In the genomic region with DNA sequence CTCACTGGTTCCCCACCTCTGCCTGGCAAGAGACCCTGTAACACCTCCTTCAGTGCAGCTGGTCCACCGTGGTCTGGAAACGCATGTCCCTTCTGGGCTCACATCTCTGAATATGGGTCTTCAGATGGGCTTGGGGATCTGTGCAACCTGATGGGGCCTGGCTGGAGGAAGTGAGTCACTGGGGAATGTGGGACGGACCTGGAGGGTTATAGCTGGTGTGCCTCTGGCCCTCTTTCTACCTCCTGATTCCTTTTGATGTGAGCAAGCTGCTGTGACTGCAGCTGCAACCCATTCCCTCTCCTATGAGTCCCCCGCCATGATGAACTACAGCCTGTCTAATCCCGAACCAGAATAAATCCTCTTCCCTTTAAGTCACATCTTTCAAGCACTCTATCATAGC, we compare ENCODE assay signal across 23 mouse cellular contexts.
DNase-seq lines count a peak whose midpoint lies in the region; ATAC-seq and TF ChIP-seq lines count a peak whose summit lies in the region.
"Had no signal": no experiment of that assay in that cellular context is flagged by ENCODE, and none has a peak within 500 bp of the region (broad histone marks: within the 10 kb centered on the region; RNA-seq: fewer than 3 reads in every experiment).

No protein-coding gene starts in this region.

- H3K9me3 ChIP-seq in midbrain, embryonic 10.5 days (replicated peaks): no peaks in the 10 kb centered on the region
- no peaks in the 10 kb centered on the region for H3K9me3 ChIP-seq in midbrain, postnatal 0 days (ENCODE audit: low read length)
- no peaks in the 10 kb centered on the region for H3K9me3 ChIP-seq in hindbrain, embryonic 13.5 days
- no peaks in the 10 kb centered on the region for H3K9me3 ChIP-seq in stomach, postnatal 0 days (ENCODE audit: control insufficient read depth, low read length)
- H3K9me3 ChIP-seq in forebrain, embryonic 11.5 days (ENCODE audit: control insufficient read depth, low read length): no peaks in the 10 kb centered on the region
- H3K9me3 ChIP-seq: embryonic facial prominence, embryonic 15.5 days; forebrain, embryonic 13.5 days; limb, embryonic 13.5 days; stomach, embryonic 15.5 days had no signal

- H3K4me2 ChIP-seq in midbrain, postnatal 0 days (ENCODE audit: low read depth, low read length, poor library complexity, severe bottlenecking): no peak overlapping the region
- no peak overlapping the region for H3K4me2 ChIP-seq in hindbrain, embryonic 13.5 days
- H3K4me2 ChIP-seq in stomach, postnatal 0 days (replicated peaks; ENCODE audit: low read depth): no peak overlapping the region
- H3K4me2 ChIP-seq in forebrain, embryonic 11.5 days (ENCODE audit: low read depth, low read length, severe bottlenecking): no peak overlapping the region
- H3K4me2 ChIP-seq: embryonic facial prominence, embryonic 15.5 days; forebrain, embryonic 13.5 days; limb, embryonic 13.5 days; stomach, embryonic 15.5 days had no signal

- no peak overlapping the region for H3K4me3 ChIP-seq in midbrain, embryonic 10.5 days
- H3K4me3 ChIP-seq in midbrain, postnatal 0 days (ENCODE audit: low read depth, low read length): no peak overlapping the region
- H3K4me3 ChIP-seq in hindbrain, embryonic 13.5 days: no peak overlapping the region
- H3K4me3 ChIP-seq in stomach, postnatal 0 days (ENCODE audit: low read depth, low read length): no peak overlapping the region
- no peak overlapping the region for H3K4me3 ChIP-seq in forebrain, embryonic 11.5 days (ENCODE audit: low read depth, low read length)
- H3K4me3 ChIP-seq: embryonic facial prominence, embryonic 15.5 days; forebrain, embryonic 13.5 days; limb, embryonic 13.5 days; stomach, embryonic 15.5 days had no signal

- DNase-seq in embryo, embryonic 10.5 days (ENCODE audit: low spot score): peak; percentile 7
- DNase-seq in embryo, embryonic 11 days: no peak
- no peak for DNase-seq in midbrain, embryonic 10.5 days (ENCODE audit: low spot score)
- DNase-seq in midbrain, postnatal 0 days (ENCODE audit: low spot score): no peak
- DNase-seq in stomach, postnatal 0 days (ENCODE audit: low spot score): no peak
- no peak for DNase-seq in cerebellum, postnatal 25 days
- no peak for DNase-seq in forebrain, embryonic 11.5 days (ENCODE audit: low spot score)
- DNase-seq: adrenal gland, postnatal 14 days; cerebellum, adult 11-12 months; gastrocnemius, postnatal 14 days; heart, postnatal 10 days; kidney, adult 9 months; layer of hippocampus, adult 9-11 months; spleen, adult 18-20 months had no signal

- H3K27ac ChIP-seq in midbrain, embryonic 10.5 days (replicated peaks): 0 out of 2 replicates have a peak overlapping the region, but pooled peaks have one; percentile 4
- no peak overlapping the region for H3K27ac ChIP-seq in midbrain, postnatal 0 days (ENCODE audit: low read depth, low read length)
- peak overlapping the region; percentile 48 for H3K27ac ChIP-seq in hindbrain, embryonic 13.5 days
- H3K27ac ChIP-seq in stomach, postnatal 0 days (replicated peaks): no peak overlapping the region
- H3K27ac ChIP-seq in forebrain, embryonic 11.5 days (ENCODE audit: low read depth, low read length): no peak overlapping the region
- H3K27ac ChIP-seq: embryonic facial prominence, embryonic 15.5 days; forebrain, embryonic 13.5 days; limb, embryonic 13.5 days; liver, embryonic 14.5 days; stomach, embryonic 15.5 days had no signal

- WGBS in midbrain, embryonic 10.5 days: 72% methylated on average over 5 of the region's 5 CpGs
- WGBS in midbrain, postnatal 0 days: 53% methylated on average over 5 of the region's 5 CpGs
- WGBS in hindbrain, embryonic 13.5 days: 52% methylated on average over 5 of the region's 5 CpGs
- WGBS in stomach, postnatal 0 days: 41% methylated on average over 5 of the region's 5 CpGs
- WGBS in forebrain, embryonic 11.5 days: 74% methylated on average over 5 of the region's 5 CpGs

- ATAC-seq in midbrain, postnatal 0 days (ENCODE audit: low FRiP score): no peak
- no peak for ATAC-seq in hindbrain, embryonic 13.5 days (ENCODE audit: low FRiP score)
- ATAC-seq in stomach, postnatal 0 days (ENCODE audit: low FRiP score, low TSS enrichment): 0 out of 2 replicates have a peak, but pooled peaks have one; percentile 28
- ATAC-seq in forebrain, embryonic 11.5 days (replicated peaks; ENCODE audit: low FRiP score): no peak
- ATAC-seq: activated CD4-positive, CD25-positive, alpha-beta regulatory T cell, adult 4 months; forebrain, embryonic 13.5 days; inflammation-experienced regulatory T-cells, adult 6 months; Patski had no signal

- no peak for TF ChIP-seq CTCF in midbrain, postnatal 0 days (IDR thresholded peaks at IDR 0.05)
- no peak for TF ChIP-seq CTCF in stomach, postnatal 0 days (IDR thresholded peaks at IDR 0.05; ENCODE audit: low read depth)

- no peaks in the 10 kb centered on the region for H3K36me3 ChIP-seq in midbrain, embryonic 10.5 days
- H3K36me3 ChIP-seq in midbrain, postnatal 0 days (ENCODE audit: insufficient read depth, low read length): no peaks in the 10 kb centered on the region
- no peaks in the 10 kb centered on the region for H3K36me3 ChIP-seq in hindbrain, embryonic 13.5 days
- no peaks in the 10 kb centered on the region for H3K36me3 ChIP-seq in stomach, postnatal 0 days (ENCODE audit: control insufficient read depth, insufficient read depth, low read length)
- no peaks in the 10 kb centered on the region for H3K36me3 ChIP-seq in forebrain, embryonic 11.5 days (ENCODE audit: control insufficient read depth, insufficient read depth, low read length)
- H3K36me3 ChIP-seq: embryonic facial prominence, embryonic 15.5 days; limb, embryonic 13.5 days; stomach, embryonic 15.5 days had no signal

- no peak for TF ChIP-seq EP300 in stomach, postnatal 0 days (optimal IDR thresholded peaks at IDR 0.05)

- H3K4me1 ChIP-seq in midbrain, embryonic 10.5 days: peaks cover 32% of the 10 kb centered on the region
- H3K4me1 ChIP-seq in midbrain, postnatal 0 days (ENCODE audit: insufficient read depth, low read length): no peaks in the 10 kb centered on the region; the same call in 1 of the 2 replicates
- peaks cover 55% of the 10 kb centered on the region for H3K4me1 ChIP-seq in hindbrain, embryonic 13.5 days (replicated peaks)
- H3K4me1 ChIP-seq in stomach, postnatal 0 days (replicated peaks; ENCODE audit: control insufficient read depth, insufficient read depth): no peaks in the 10 kb centered on the region
- H3K4me1 ChIP-seq in forebrain, embryonic 11.5 days (replicated peaks; ENCODE audit: control insufficient read depth, insufficient read depth, low read length): no peaks in the 10 kb centered on the region
- H3K4me1 ChIP-seq: limb, embryonic 13.5 days; stomach, embryonic 15.5 days had no signal

- no peak overlapping the region for H3K9ac ChIP-seq in midbrain, postnatal 0 days (replicated peaks; ENCODE audit: low read length, poor library complexity, severe bottlenecking)
- no peak overlapping the region for H3K9ac ChIP-seq in hindbrain, embryonic 13.5 days
- H3K9ac ChIP-seq in stomach, postnatal 0 days (ENCODE audit: low read length): no peak overlapping the region
- no peak overlapping the region for H3K9ac ChIP-seq in forebrain, embryonic 11.5 days (ENCODE audit: low read length)
- H3K9ac ChIP-seq: embryonic facial prominence, embryonic 15.5 days; forebrain, embryonic 13.5 days; limb, embryonic 13.5 days; liver, embryonic 14.5 days; stomach, embryonic 15.5 days had no signal

- peaks cover 5% of the 10 kb centered on the region; the same call in 1 of the 2 replicates for H3K27me3 ChIP-seq in midbrain, embryonic 10.5 days (ENCODE audit: low read depth, poor library complexity, severe bottlenecking)
- H3K27me3 ChIP-seq in midbrain, postnatal 0 days (ENCODE audit: insufficient read depth, low read length): no peaks in the 10 kb centered on the region; the same call in 1 of the 2 replicates
- H3K27me3 ChIP-seq in hindbrain, embryonic 13.5 days: 0 out of 2 replicates have a peak, but pooled peaks cover 3% of the 10 kb centered on the region
- no peaks in the 10 kb centered on the region for H3K27me3 ChIP-seq in stomach, postnatal 0 days (ENCODE audit: control insufficient read depth, insufficient read depth, low read length)
- H3K27me3 ChIP-seq in forebrain, embryonic 11.5 days (ENCODE audit: control insufficient read depth, insufficient read depth, low read length): no peaks in the 10 kb centered on the region
- H3K27me3 ChIP-seq: Patski; stomach, embryonic 15.5 days had no signal

Comparison
In these comparisons a context has a peak if more than half of its experiments do, and no peak if none do; other contexts are left out.
1. H3K27ac ChIP-seq: peak in midbrain, embryonic 10.5 days (single experiment) and hindbrain, embryonic 13.5 days (single experiment); none in midbrain, postnatal 0 days (single experiment), stomach, postnatal 0 days (single experiment) and forebrain, embryonic 11.5 days (single experiment).